Mouse (Mus musculus) neural tube, embryonic 13.5 days (tissue): ENCODE measurements at regions not wholly inside any gene's neighbourhood (a gene's known extent, or its start where the extent isn't known, plus 50 kb on each side); places are given as distances from the start of the nearest gene placed in this dataset.
"Not testable (repeated sequence)": the region's sequence is repeated elsewhere in the genome, so short reads cannot be mapped to it uniquely, and the experiment has no call there.

Experiments used
- ATAC-seq: fragments of 200-750 bp; cut with Nextera tagmentation; 2 replicates; pipeline ENCODE4 v1.8.0; 2017; ENCODE audit warnings: low read depth, mild to moderate bottlenecking, moderate TSS enrichment, moderate library complexity
- H3K27ac ChIP-seq: fragments of 300-500 bp; sonication (generic); replicated peaks from 2 replicates; pipeline ENCODE4 v1.5.1; 2015; ENCODE audit warnings: moderate library complexity, mild to moderate bottlenecking, inconsistent platforms
- H3K27me3 ChIP-seq: fragments of 300-500 bp; sonication (generic); 2 replicates; pipeline ENCODE4 v1.6.1; 2015; ENCODE audit warnings: mild to moderate bottlenecking, inconsistent platforms
- H3K36me3 ChIP-seq: fragments of 300-500 bp; sonication (generic); 2 replicates; pipeline ENCODE4 v1.6.1; 2015; ENCODE audit warnings: mild to moderate bottlenecking, inconsistent platforms
- H3K4me1 ChIP-seq: fragments of 300-500 bp; sonication (generic); replicated peaks from 2 replicates; pipeline ENCODE4 v1.6.1; 2015; ENCODE audit warnings: inconsistent platforms
- H3K4me2 ChIP-seq: fragments of 300-500 bp; sonication (generic); 2 replicates; pipeline ENCODE4 v1.6.1; 2015; ENCODE audit warnings: inconsistent platforms, mild to moderate bottlenecking, moderate library complexity
- H3K4me3 ChIP-seq: fragments of 300-500 bp; sonication (generic); 2 replicates; pipeline ENCODE4 v1.5.1; 2015; ENCODE audit warnings: mild to moderate bottlenecking, inconsistent platforms
- H3K9ac ChIP-seq: fragments of 300-500 bp; sonication (generic); 2 replicates; pipeline ENCODE4 v1.6.1; 2015; ENCODE audit warnings: moderate library complexity, mild to moderate bottlenecking, inconsistent platforms
- H3K9me3 ChIP-seq: fragments of 300-500 bp; sonication (generic); 2 replicates; pipeline ENCODE4 v1.6.1; 2016; ENCODE audit warnings: inconsistent platforms
- WGBS: fragments of 180-500 bp; shearing (Covaris S2); methylation state at CpG from one replicate; pipeline ENCODE4 v1.1.7; 2015; 5-methylcytosine and 5-hydroxymethylcytosine counted together

DNA sequence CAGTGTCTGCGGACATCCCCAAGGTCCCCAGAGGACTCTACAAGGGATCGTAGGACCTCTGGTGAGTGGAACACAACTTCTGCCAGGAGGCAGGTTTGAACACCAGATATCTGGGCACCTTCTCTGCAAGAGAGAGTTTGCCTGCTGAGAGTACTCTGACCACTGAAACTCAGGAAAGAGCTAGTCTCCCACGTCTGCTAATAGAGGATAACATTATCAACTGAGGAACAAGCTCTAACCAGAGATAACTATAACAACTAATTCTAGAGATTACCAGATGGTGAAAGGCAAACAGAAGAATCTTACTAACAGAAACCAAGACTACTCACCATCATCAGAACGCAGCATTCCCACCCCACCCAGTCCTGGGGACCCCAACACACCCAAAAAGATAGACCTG lies 415.1 kb downstream of the Sis start:
- not testable (repeated sequence) for H3K27ac ChIP-seq, ATAC-seq, H3K9ac ChIP-seq, H3K4me1 ChIP-seq, H3K4me2 ChIP-seq, H3K27me3 ChIP-seq, H3K4me3 ChIP-seq, H3K36me3 ChIP-seq, H3K9me3 ChIP-seq
- WGBS, result 91% methylated on average over 4 of the region's 4 CpGs

DNA sequence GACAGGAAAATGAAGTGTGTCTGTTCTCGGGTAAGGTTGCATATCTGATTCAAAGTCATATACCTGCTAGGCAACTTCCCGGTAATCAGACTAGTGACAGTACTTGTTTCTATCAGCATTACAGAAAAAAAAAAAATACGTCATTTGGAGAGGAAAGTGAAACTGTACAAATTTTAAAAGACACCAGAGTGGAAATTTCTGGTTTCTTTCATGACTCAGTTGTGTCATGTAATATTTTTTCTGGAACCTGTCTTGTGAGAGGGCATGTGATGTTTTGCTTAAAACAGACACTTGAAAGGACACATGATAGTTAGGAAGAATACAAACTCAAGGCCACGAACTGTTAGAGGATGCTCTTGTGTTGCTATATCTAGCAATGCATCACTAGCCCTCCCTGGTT lies 433.7 kb downstream of the Sis start:
- H3K27ac ChIP-seq, result no peak overlapping the region
- H3K9me3 ChIP-seq, result 0 out of 2 replicates have a peak, but pooled peaks cover 2% of the 10 kb centered on the region
- no peak overlapping the region for H3K4me2 ChIP-seq
- WGBS, result 80% methylated on average over 4 of the region's 4 CpGs
- no peak overlapping the region for H3K4me3 ChIP-seq
- H3K27me3 ChIP-seq, result no peaks in the 10 kb centered on the region
- H3K36me3 ChIP-seq, result no peaks in the 10 kb centered on the region
- no peak overlapping the region for H3K9ac ChIP-seq
- H3K4me1 ChIP-seq, result no peaks in the 10 kb centered on the region
- ATAC-seq, result no peak

- H3K36me3 ChIP-seq, H3K27me3 ChIP-seq, H3K4me2 ChIP-seq, H3K27ac ChIP-seq, H3K9ac ChIP-seq, ATAC-seq, H3K4me1 ChIP-seq, H3K9me3 ChIP-seq, H3K4me3 ChIP-seq: not testable (repeated sequence)
- WGBS, result 88% methylated on average over 1 of the region's 1 CpGs
Observed at GRCm38 (mm10) chr3:72525771-72526170, 441.9 kb downstream of the Sis start.

DNA sequence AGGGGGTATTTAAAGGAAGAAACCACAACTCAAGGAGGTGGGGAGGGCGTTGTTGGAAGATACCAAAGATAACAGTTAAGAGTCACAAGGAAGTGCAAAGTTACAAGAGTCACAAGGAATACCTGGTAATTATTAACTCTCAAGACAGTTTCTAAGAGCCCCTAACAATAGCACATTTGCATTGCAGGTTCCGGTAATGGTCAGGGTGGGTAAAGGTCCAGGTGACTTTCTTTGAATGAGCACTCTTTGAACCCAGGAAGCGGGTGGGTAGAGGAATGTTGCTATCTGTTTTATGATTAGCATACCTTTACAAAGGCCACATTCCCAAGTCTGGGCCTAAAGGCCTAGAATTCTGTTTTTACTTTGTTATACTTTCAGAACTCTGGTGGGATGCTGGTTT lies 449.8 kb downstream of the Sis start:
- H3K36me3 ChIP-seq, H3K4me1 ChIP-seq, H3K9me3 ChIP-seq, H3K27me3 ChIP-seq, H3K27ac ChIP-seq, H3K4me3 ChIP-seq, ATAC-seq, H3K9ac ChIP-seq, H3K4me2 ChIP-seq: not testable (repeated sequence)
- WGBS, result 84% methylated on average over 3 of the region's 3 CpGs

- Histone ChIP-seq H3K27me3 (no peaks in the 10 kb centered on the region), H3K4me1 (no peaks in the 10 kb centered on the region), H3K36me3 (no peaks in the 10 kb centered on the region), H3K4me3 (no peak overlapping the region), H3K4me2 (no peak overlapping the region), H3K9me3 (no peaks in the 10 kb centered on the region), H3K27ac (no peak overlapping the region), H3K9ac (no peak overlapping the region)
- 22% methylated on average over 4 of the region's 4 CpGs for WGBS
- ATAC-seq, result peak; percentile 81
Observed at GRCm38 (mm10) chr3:72504281-72504680, 463.4 kb downstream of the Sis start.

GRCm38 (mm10) chr3:72501754-72502153 lies 465.9 kb downstream of the Sis start:
- Histone ChIP-seq H3K9ac (no peak overlapping the region), H3K27me3 (no peaks in the 10 kb centered on the region), H3K36me3 (no peaks in the 10 kb centered on the region), H3K4me1 (no peaks in the 10 kb centered on the region), H3K4me2 (no peak overlapping the region), H3K9me3 (no peaks in the 10 kb centered on the region), H3K27ac (no peak overlapping the region), H3K4me3 (no peak overlapping the region)
- WGBS, result 87% methylated on average over 2 of the region's 2 CpGs
- no peak for ATAC-seq

GRCm38 (mm10) chr3:72455326-72455725 lies 512.3 kb downstream of the Sis start:
- H3K27ac ChIP-seq, result no peak overlapping the region
- no peak overlapping the region for H3K4me3 ChIP-seq
- H3K9ac ChIP-seq, result no peak overlapping the region
- no peaks in the 10 kb centered on the region for H3K36me3 ChIP-seq
- H3K4me1 ChIP-seq, result no peaks in the 10 kb centered on the region
- H3K4me2 ChIP-seq, result no peak overlapping the region
- no peaks in the 10 kb centered on the region for H3K9me3 ChIP-seq
- no peaks in the 10 kb centered on the region for H3K27me3 ChIP-seq
- no peak for ATAC-seq
- WGBS, result 35% methylated on average over 1 of the region's 1 CpGs
